ENCODE assay signal across 8 mouse cellular contexts in genomic region chr15:83085901-83086300, GRCm38 (mm10). TPM values are rescaled to one million over a fixed set of nuclear protein-coding genes. Genes with fewer than 3 reads are reported as not detected.
DNase-seq lines count a peak whose midpoint lies in the region; ATAC-seq and TF ChIP-seq lines count a peak whose summit lies in the region.

No protein-coding gene starts in this region.

- no peak overlapping the region for H3K4me3 ChIP-seq in hindbrain, embryonic 11.5 days (ENCODE audit: low read depth, low read length)
- H3K4me3 ChIP-seq in hindbrain, embryonic 14.5 days (replicated peaks; ENCODE audit: low read length) = no peak overlapping the region
- no peak overlapping the region for H3K4me3 ChIP-seq in embryonic facial prominence, embryonic 11.5 days (ENCODE audit: low read depth, low read length)
- H3K4me3 ChIP-seq in liver, adult 2 months (ENCODE audit: insufficient read depth, low read depth, low read length) = no peak overlapping the region
- H3K4me3 ChIP-seq in forebrain, embryonic 14.5 days (ENCODE audit: low read depth, low read length) = no peak overlapping the region

- no peaks in the 10 kb centered on the region for H3K9me3 ChIP-seq in hindbrain, embryonic 11.5 days (ENCODE audit: control insufficient read depth, low read length)
- no peaks in the 10 kb centered on the region for H3K9me3 ChIP-seq in hindbrain, embryonic 14.5 days (ENCODE audit: control insufficient read depth, low read length)
- H3K9me3 ChIP-seq in embryonic facial prominence, embryonic 11.5 days (replicated peaks; ENCODE audit: control insufficient read depth, low read length) = no peaks in the 10 kb centered on the region
- H3K9me3 ChIP-seq in forebrain, embryonic 14.5 days (replicated peaks; ENCODE audit: control insufficient read depth, low read length) = no peaks in the 10 kb centered on the region

- peak; percentile 43 for DNase-seq in hindbrain, embryonic 11.5 days (ENCODE audit: low spot score)
- DNase-seq in hindbrain, embryonic 14.5 days (ENCODE audit: low spot score) = no peak
- peak; percentile 76 for DNase-seq in A20 (ENCODE audit: low read depth, low spot score)
- DNase-seq in R1 (ENCODE audit: low read depth, low spot score) = peak; percentile 82
- DNase-seq in embryonic facial prominence, embryonic 11.5 days (ENCODE audit: low spot score) = peak; percentile 36
- peak; percentile 38 for DNase-seq in liver, adult 2 months (ENCODE audit: extremely low read depth, low read depth, low spot score)
- DNase-seq in spleen, adult 12 weeks (ENCODE audit: low spot score) = peak; percentile 43
- no peak for DNase-seq in forebrain, embryonic 14.5 days (ENCODE audit: low spot score)

- no peak for ATAC-seq in hindbrain, embryonic 11.5 days (ENCODE audit: low FRiP score)
- no peak for ATAC-seq in hindbrain, embryonic 14.5 days (ENCODE audit: low FRiP score)
- ATAC-seq in embryonic facial prominence, embryonic 11.5 days (replicated peaks; ENCODE audit: insufficient number of reproducible peaks, low FRiP score, low TSS enrichment, low read depth) = no peak
- no peak for ATAC-seq in forebrain, embryonic 14.5 days

- no peaks in the 10 kb centered on the region for H3K36me3 ChIP-seq in hindbrain, embryonic 11.5 days (ENCODE audit: control insufficient read depth, insufficient read depth, low read length)
- no peaks in the 10 kb centered on the region for H3K36me3 ChIP-seq in hindbrain, embryonic 14.5 days (replicated peaks; ENCODE audit: control insufficient read depth, insufficient read depth)
- H3K36me3 ChIP-seq in embryonic facial prominence, embryonic 11.5 days (replicated peaks; ENCODE audit: control insufficient read depth, insufficient read depth, low read depth, low read length) = no peaks in the 10 kb centered on the region
- no peaks in the 10 kb centered on the region for H3K36me3 ChIP-seq in liver, adult 2 months (ENCODE audit: control insufficient read depth, insufficient read depth, low read length)
- H3K36me3 ChIP-seq in forebrain, embryonic 14.5 days (ENCODE audit: control insufficient read depth, insufficient read depth, low read length) = no peaks in the 10 kb centered on the region

- no peaks in the 10 kb centered on the region for H3K79me2 ChIP-seq in liver, adult 2 months (ENCODE audit: control insufficient read depth, insufficient read depth, low read length)

- no peak overlapping the region for H3K27ac ChIP-seq in hindbrain, embryonic 11.5 days (ENCODE audit: low read depth, low read length)
- no peak overlapping the region for H3K27ac ChIP-seq in hindbrain, embryonic 14.5 days
- H3K27ac ChIP-seq in embryonic facial prominence, embryonic 11.5 days (replicated peaks; ENCODE audit: low read depth, low read length) = no peak overlapping the region
- no peak overlapping the region for H3K27ac ChIP-seq in liver, adult 2 months (replicated peaks; ENCODE audit: insufficient read depth, low read depth, low read length)
- H3K27ac ChIP-seq in forebrain, embryonic 14.5 days (ENCODE audit: low read depth, low read length) = no peak overlapping the region

- peaks cover 12% of the 10 kb centered on the region; the same call in 1 of the 2 replicates for H3K27me3 ChIP-seq in hindbrain, embryonic 11.5 days (ENCODE audit: control insufficient read depth, insufficient read depth, low read length)
- H3K27me3 ChIP-seq in hindbrain, embryonic 14.5 days (ENCODE audit: control insufficient read depth, insufficient read depth, low read length) = peaks cover 20% of the 10 kb centered on the region; the same call in 1 of the 2 replicates
- peaks cover 7% of the 10 kb centered on the region for H3K27me3 ChIP-seq in embryonic facial prominence, embryonic 11.5 days (ENCODE audit: control insufficient read depth, insufficient read depth, low read length)
- H3K27me3 ChIP-seq in liver, adult 2 months (ENCODE audit: control insufficient read depth, insufficient read depth, low read length) = no peaks in the 10 kb centered on the region
- H3K27me3 ChIP-seq in forebrain, embryonic 14.5 days (replicated peaks; ENCODE audit: control insufficient read depth, insufficient read depth, low read length) = no peaks in the 10 kb centered on the region

- H3K4me2 ChIP-seq in hindbrain, embryonic 11.5 days (replicated peaks; ENCODE audit: low read depth, low read length) = no peak overlapping the region
- no peak overlapping the region for H3K4me2 ChIP-seq in hindbrain, embryonic 14.5 days (replicated peaks)
- no peak overlapping the region for H3K4me2 ChIP-seq in embryonic facial prominence, embryonic 11.5 days (ENCODE audit: low read depth, low read length)
- H3K4me2 ChIP-seq in forebrain, embryonic 14.5 days (ENCODE audit: low read length) = no peak overlapping the region

- peak; percentile 96 for TF ChIP-seq CTCF in liver, adult 2 months (IDR thresholded peaks at IDR 0.05; ENCODE audit: low read depth, low read length)

- TF ChIP-seq POLR2A in liver, adult 2 months (IDR thresholded peaks at IDR 0.05; ENCODE audit: extremely low read depth, insufficient read depth, low read length) = no peak

- peaks cover 13% of the 10 kb centered on the region for H3K4me1 ChIP-seq in hindbrain, embryonic 11.5 days (replicated peaks; ENCODE audit: control insufficient read depth, insufficient read depth, low read length)
- peaks cover 22% of the 10 kb centered on the region for H3K4me1 ChIP-seq in hindbrain, embryonic 14.5 days (replicated peaks; ENCODE audit: control insufficient read depth, insufficient read depth, low read length)
- peaks cover 6% of the 10 kb centered on the region; the same call in 1 of the 2 replicates for H3K4me1 ChIP-seq in embryonic facial prominence, embryonic 11.5 days (ENCODE audit: control insufficient read depth, insufficient read depth, low read length)
- no peaks in the 10 kb centered on the region for H3K4me1 ChIP-seq in liver, adult 2 months (ENCODE audit: control insufficient read depth, insufficient read depth, low read length)
- H3K4me1 ChIP-seq in forebrain, embryonic 14.5 days (ENCODE audit: control insufficient read depth, insufficient read depth, low read length) = 0 out of 2 replicates have a peak, but pooled peaks cover 12% of the 10 kb centered on the region

- H3K9ac ChIP-seq in hindbrain, embryonic 11.5 days (ENCODE audit: low read depth, low read length) = no peak overlapping the region
- no peak overlapping the region for H3K9ac ChIP-seq in hindbrain, embryonic 14.5 days
- H3K9ac ChIP-seq in embryonic facial prominence, embryonic 11.5 days (replicated peaks; ENCODE audit: low read length) = no peak overlapping the region
- H3K9ac ChIP-seq in liver, adult 2 months (ENCODE audit: low read depth, low read length) = no peak overlapping the region
- no peak overlapping the region for H3K9ac ChIP-seq in forebrain, embryonic 14.5 days (ENCODE audit: low read length)

- 34% methylated on average over 7 of the region's 7 CpGs for WGBS in hindbrain, embryonic 11.5 days
- WGBS in hindbrain, embryonic 14.5 days = 38% methylated on average over 7 of the region's 7 CpGs
- 33% methylated on average over 7 of the region's 7 CpGs for WGBS in embryonic facial prominence, embryonic 11.5 days
- WGBS in liver, adult 2 months = 35% methylated on average over 7 of the region's 7 CpGs
- WGBS in forebrain, embryonic 14.5 days = 41% methylated on average over 7 of the region's 7 CpGs

RNA-seq across cellular contexts. Expression of gene Serhl, which starts 3.4 kb away (rescaled TPM):
- polyA plus RNA-seq in hindbrain, embryonic 11.5 days (2014; fragmentation: Nextera tagmentation; extraction: Ambion mirVana) = 40.2 and 42.6 TPM in 2 replicates
- 31.4 and 34.8 TPM in 2 replicates for polyA plus RNA-seq in hindbrain, embryonic 14.5 days (2014; fragmentation: Nextera tagmentation; extraction: Ambion mirVana)
- polyA plus RNA-seq in embryonic facial prominence, embryonic 11.5 days (2014; fragmentation: Nextera tagmentation; extraction: Ambion mirVana) = 43.5 and 48.0 TPM in 2 replicates
- 51.6 and 58.1 TPM in 2 replicates for total RNA-seq in liver, adult 2 months (2014; rRNA removed)
- polyA plus RNA-seq in liver, adult 2 months (2012; rRNA removed) = 59.6 and 80.6 TPM in 2 replicates
- polyA plus RNA-seq in forebrain, embryonic 14.5 days (2014; fragmentation: Nextera tagmentation; extraction: Ambion mirVana) = 32.7 and 37.6 TPM in 2 replicates

RNA-seq across cellular contexts. Expression of gene Rrp7a, which starts 36.7 kb away (rescaled TPM):
- polyA plus RNA-seq in hindbrain, embryonic 11.5 days (2014; fragmentation: Nextera tagmentation; extraction: Ambion mirVana) = 54.6 and 63.4 TPM in 2 replicates
- polyA plus RNA-seq in hindbrain, embryonic 14.5 days (2014; fragmentation: Nextera tagmentation; extraction: Ambion mirVana) = 64.7 and 68.2 TPM in 2 replicates
- polyA plus RNA-seq in embryonic facial prominence, embryonic 11.5 days (2014; fragmentation: Nextera tagmentation; extraction: Ambion mirVana) = 56.1 and 57.9 TPM in 2 replicates
- 9.1 and 19.3 TPM in 2 replicates for total RNA-seq in liver, adult 2 months (2014; rRNA removed)
- polyA plus RNA-seq in liver, adult 2 months (2012; rRNA removed) = 44.1 and 44.7 TPM in 2 replicates
- polyA plus RNA-seq in forebrain, embryonic 14.5 days (2014; fragmentation: Nextera tagmentation; extraction: Ambion mirVana) = 64.2 and 67.3 TPM in 2 replicates

RNA-seq across cellular contexts. Expression of gene Nfam1, which starts 52.8 kb away (rescaled TPM):
- polyA plus RNA-seq in hindbrain, embryonic 11.5 days (2014; fragmentation: Nextera tagmentation; extraction: Ambion mirVana) = 2.1 and 2.3 TPM in 2 replicates
- 1.9 and 2.1 TPM in 2 replicates for polyA plus RNA-seq in hindbrain, embryonic 14.5 days (2014; fragmentation: Nextera tagmentation; extraction: Ambion mirVana)
- 2.1 and 2.4 TPM in 2 replicates for polyA plus RNA-seq in embryonic facial prominence, embryonic 11.5 days (2014; fragmentation: Nextera tagmentation; extraction: Ambion mirVana)
- total RNA-seq in liver, adult 2 months (2014; rRNA removed) = 1.1 and 1.5 TPM in 2 replicates
- polyA plus RNA-seq in liver, adult 2 months (2012; rRNA removed) = 1.8 and 3.2 TPM in 2 replicates
- polyA plus RNA-seq in forebrain, embryonic 14.5 days (2014; fragmentation: Nextera tagmentation; extraction: Ambion mirVana) = 1.2 and 2.0 TPM in 2 replicates

Comparison
In these comparisons a context has a peak if more than half of its experiments do, and no peak if none do; other contexts are left out.
1. DNase-seq: peak in hindbrain, embryonic 11.5 days (single experiment), A20 (single experiment), R1 (single experiment), embryonic facial prominence, embryonic 11.5 days (single experiment), liver, adult 2 months (single experiment) and spleen, adult 12 weeks (single experiment); none in hindbrain, embryonic 14.5 days (single experiment) and forebrain, embryonic 14.5 days (single experiment).